Mouse (Mus musculus): ENCODE results near the gene Shbg.

The Shbg gene

GRCm38 (mm10) chr11:69617805-69618204 lies at the start of gene Shbg:
TSS of gene Shbg (minus strand) at chr11:69617905.
- no peak for DNase-seq

DNA sequence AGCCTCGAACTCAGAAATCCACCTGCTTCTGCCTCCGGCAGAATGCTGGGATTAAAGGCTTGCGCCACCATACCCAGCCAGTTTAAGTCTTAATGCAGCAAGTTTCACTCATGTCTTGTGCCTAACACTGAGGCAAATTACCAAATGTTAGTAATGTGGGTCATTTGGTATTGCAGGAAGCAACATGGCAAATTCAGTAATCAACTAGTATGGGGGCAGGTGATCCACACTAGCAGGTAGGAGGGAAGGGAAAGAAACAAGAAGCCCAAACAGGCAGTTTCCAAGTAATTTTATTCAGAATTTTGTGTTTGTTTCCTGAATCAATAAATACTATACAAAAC lies 48.9 kb upstream of the Shbg start:
- DNase-seq = peak; percentile 19

DNA sequence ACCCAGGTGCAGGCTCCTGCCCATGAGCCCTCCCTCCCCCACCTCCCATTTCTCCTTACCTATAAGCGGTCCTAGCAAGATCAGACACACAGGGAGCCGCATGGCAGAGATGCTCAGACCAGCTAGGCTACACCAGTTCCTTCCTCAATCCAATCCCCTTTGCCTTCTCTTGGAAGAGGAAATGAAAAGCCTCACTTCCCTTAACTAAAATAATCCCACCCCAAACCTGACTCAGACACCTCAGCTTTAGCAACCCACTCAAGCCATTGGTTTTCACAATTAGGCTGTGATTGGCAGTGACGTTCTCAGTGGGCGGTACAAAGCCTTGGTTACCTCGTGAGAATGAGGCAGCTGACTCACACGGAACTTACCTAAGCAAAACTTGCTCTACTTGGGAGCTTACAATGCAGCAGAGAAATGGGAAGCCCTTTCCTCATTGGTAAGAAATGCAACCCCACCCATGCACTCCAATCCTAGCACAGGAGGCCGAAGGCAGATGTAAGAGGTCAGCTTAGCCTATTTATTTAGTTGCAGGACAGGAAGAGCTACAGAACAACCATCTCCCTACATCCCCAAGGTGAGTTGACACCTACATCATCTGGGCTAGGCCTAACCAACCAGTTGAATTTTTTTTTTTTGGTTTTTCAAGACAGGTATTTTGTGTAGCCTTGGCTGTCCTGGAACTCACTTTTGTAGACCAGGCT lies 48.4 kb upstream of the Shbg start, which contains the start of gene Cd68:
Gene Cd68 (minus strand): TSS at position 193 of the 704 bp plus-strand sequence.
- DNase-seq = peak; percentile 37

DNA sequence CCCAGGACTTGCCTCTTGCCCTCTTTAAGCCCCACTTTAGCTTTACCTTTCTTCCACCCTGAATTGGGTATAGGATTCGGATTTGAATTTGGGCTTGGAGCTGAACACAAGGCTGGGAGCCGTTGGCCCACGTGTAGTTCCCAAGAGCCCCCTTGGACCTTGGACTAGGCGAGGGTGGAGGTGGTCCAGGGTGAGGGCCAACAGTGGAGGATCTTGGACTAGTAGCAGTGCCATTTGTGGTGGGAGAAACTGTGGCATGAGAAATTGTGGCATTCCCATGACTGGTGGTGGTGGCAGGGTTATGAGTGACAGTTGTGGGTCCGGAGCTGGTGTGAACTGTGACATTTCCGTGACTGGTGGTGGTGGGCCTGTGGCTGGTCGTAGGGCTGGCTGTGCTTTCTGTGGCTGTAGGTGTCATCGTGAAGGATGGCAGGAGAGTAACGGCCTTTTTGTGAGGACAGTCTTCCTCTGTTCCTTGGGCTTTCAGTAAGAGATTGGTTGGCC lies 47.8 kb upstream of the Shbg start:
- DNase-seq = peak; percentile 34

DNA sequence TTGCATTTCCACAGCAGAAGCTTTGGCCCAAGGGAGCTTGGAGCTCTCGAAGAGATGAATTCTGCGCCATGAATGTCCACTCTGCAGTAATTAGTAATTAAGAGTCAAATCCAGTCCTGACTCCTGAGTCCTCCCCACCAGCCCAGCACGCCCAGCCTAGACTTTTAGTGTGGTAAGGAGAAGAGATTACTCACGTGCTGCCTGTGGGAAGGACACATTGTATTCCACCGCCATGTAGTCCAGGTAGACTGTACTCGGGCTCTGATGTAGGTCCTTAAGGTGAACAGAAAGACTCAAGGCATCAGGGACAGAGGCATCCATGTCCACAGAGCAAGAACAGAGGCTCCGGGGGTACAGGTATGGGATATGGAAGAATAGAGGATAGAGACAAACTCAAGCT lies 47.1 kb upstream of the Shbg start:
- peak; percentile 47 for DNase-seq

DNA sequence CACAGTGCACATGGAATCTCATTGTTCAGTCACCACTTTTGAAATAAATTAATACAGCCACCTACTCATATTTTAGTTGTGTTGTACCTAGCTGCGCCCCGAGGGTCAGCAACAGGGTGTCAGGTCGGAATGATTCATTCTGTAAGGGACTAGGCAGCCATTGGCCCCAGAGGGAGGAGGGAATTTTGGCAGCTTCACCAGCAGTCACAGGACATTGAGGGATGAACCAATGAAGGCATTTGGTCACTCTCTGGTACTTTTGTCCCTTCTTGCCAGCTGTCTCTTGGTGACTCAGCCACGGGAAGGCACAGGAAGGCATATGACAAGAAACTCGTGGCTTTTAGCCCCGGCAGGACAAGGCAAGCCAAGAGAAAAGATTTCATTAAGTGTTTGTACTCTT lies 46.1 kb upstream of the Shbg start:
- DNase-seq = peak; percentile 65

DNA sequence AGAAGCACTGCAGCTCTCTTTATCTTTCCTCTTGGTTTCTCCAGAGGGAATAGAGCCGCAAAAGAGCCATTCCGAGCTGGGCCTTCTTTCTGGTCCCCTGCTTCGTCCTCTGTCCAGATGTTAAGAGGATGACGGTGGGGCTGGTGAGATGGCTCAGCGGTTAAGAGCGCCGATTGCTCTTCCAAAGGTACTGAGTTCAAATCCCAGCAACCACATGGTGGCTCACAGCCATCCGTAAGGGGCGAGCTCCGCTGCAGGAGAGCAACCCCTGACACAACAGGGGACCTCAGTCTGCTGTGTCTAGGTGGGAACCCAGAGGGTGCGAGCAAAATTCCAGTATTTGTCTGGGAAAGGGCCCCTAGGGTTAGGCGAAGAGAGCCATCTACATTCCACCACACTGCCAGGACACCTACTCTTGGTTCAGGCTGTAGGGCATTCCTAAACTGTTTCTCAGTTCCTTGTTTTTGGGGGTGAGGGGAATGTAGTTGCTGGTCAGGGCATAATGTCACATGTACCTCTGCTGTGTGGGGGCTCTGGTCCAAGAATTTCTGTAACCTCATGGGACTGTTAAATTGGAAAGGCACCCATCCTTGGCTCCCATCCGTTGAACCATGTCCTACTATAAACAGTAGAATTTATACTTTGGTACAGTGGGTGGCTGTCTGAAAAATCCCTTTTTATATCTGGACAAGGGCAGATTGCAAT lies 45.4 kb upstream of the Shbg start:
- DNase-seq = no peak

GRCm38 (mm10) chr11:69662213-69662966 lies 44.7 kb upstream of the Shbg start, which contains the start of gene Mpdu1:
TSS of gene Mpdu1 (minus strand) at chr11:69662642.
- DNase-seq = peak; percentile 96

GRCm38 (mm10) chr11:69661221-69661881 lies 43.6 kb upstream of the Shbg start:
- peak; percentile 67 for DNase-seq

DNA sequence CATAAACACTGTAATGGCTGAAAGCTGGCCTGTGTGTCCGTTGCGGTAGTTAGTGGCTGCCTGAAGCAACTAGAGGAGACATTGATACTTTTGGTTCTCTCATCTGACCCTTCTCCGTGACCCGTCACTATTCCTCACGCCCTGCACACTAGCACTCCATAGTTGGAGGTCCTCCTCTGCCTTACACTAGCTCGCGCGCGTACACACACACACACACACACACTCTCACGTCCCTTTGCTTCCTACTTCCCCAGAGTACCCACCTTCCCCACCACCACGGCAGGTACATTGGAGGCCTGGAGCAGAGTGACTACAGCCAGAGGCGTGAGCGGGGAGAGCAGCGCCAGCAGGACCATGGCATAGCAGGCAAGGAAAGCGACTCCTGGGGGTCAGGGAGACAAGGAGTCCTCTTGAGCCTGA lies 39.8 kb upstream of the Shbg start:
- no peak for DNase-seq

DNA sequence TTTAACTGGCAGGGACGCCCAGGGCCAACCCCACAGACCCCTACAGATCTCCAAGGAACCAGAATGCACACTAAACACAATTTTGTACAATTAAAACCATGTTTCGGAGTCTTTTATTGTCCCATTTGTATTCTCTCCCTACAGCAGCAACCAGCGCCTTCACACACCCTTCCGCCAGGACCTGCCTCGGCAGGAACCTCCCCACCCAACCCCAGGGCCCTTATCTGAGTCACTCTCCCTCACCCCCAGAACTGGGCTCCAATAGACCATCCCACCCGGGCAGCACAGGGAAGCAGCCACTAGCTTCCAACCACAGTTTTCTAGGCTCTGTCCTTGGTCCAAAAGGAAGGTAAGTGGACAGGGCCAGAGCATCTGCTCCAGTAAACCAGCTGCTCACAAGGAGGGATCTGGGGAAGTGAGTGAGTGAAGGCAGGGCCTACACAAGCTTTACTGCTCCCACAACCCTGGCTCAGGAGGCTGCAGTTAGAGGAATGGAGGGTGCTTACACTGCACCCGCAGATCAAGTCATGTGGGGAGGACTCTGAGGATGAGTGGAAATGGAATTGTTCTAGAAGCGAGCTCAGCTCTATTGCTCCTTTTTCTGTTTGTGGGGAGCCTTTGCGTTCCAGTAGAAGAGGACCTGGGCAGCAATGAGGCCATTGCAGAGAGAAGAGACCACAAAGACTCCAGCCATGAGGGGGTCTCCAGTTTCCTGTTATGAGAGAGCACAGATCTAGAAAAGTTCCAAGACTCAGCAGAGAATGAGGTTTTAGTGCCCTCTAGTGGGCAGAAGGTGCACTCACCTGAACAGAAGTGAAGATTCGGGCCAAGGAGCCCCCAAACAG lies 39.1 kb upstream of the Shbg start:
- DNase-seq = peak; percentile 71

DNA sequence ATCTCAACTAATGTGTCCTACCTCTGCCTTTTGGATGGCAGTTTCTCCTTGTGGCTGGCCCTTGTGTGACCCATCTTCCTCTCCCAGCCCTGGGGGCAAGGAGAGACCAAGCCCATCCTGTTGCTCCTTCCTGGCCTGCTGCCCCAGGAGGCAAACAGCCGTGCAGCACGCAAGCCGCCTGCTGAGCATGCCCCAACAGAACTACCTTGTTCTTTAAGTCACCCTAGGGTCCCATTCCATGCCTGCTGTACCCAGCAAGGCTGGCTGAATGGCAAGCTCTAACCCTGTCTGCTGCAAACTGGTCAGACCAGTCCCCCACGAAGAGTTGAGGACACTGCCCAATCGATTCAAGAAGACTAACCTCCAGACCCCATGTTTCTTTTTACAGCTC lies 38.4 kb upstream of the Shbg start:
- peak; percentile 28 for DNase-seq

GRCm38 (mm10) chr11:69655264-69656064 lies 37.8 kb upstream of the Shbg start, which contains the start of gene Sox15:
TSS of gene Sox15 (plus strand) at chr11:69655314.
- DNase-seq = peak; percentile 74

GRCm38 (mm10) chr11:69654760-69655159 lies 37.1 kb upstream of the Shbg start:
- DNase-seq = no peak

DNA sequence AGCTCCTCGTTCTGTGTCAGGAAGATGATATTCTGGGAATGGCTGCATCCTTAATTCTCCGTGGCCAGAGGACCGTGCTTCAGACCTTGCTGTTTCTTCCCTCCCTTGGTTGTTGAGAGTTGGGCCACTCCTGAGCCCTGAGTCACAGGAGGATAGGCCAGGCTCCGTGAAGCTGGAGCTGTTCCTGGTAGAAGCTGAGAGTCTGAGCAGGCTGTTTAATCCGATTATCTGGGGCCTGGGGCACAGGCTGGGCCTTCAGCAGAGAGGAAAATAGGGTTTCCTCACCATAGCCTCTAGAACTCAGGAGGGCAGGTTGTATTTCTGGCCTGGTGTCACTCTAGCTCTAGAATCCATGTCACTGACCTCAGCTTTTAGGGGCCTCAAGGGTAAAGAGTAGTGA lies 35.7 kb upstream of the Shbg start:
- DNase-seq = no peak

GRCm38 (mm10) chr11:69645860-69646259 lies 28.2 kb upstream of the Shbg start:
- no peak for DNase-seq

- peak; percentile 16 for DNase-seq
Measured at GRCm38 (mm10) chr11:69635471-69635870, 17.8 kb upstream of the Shbg start.

DNA sequence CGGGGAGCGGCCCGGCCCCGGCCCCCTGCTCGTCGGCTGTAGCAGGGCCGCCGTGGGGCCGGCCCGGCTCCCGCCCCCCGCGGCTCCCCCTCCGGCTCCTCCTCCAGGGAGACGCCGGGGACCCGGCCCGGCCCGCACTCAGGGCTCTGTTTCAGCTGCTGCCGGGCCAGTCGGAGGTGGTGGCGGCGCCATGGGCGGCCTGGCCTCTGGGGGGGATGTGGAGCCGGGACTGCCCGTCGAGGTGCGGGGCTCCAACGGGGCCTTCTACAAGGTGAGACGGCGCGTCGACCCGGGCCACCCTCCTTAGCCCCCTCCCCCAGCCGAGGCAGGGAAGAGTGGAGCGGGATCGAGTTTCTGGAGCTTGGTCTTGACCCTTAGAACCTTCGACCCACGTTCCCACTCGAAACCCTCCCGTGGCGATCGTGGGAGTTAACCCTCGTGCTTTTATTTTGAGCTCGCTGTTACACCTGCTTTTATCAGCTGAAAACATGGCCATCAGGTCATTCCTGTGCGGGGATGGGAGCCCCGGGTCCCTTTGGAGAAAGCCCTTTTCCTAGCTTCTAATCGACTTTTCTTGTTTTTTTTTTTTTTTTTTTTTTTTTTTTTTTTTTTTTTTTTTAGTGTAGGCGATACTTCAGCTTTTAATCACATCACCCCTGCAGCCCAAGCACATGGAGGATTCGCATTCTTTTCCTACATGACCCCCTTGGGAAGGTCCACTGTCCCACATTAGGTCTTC lies 15.6 kb upstream of the Shbg start:
- DNase-seq = peak; percentile 73

DNA sequence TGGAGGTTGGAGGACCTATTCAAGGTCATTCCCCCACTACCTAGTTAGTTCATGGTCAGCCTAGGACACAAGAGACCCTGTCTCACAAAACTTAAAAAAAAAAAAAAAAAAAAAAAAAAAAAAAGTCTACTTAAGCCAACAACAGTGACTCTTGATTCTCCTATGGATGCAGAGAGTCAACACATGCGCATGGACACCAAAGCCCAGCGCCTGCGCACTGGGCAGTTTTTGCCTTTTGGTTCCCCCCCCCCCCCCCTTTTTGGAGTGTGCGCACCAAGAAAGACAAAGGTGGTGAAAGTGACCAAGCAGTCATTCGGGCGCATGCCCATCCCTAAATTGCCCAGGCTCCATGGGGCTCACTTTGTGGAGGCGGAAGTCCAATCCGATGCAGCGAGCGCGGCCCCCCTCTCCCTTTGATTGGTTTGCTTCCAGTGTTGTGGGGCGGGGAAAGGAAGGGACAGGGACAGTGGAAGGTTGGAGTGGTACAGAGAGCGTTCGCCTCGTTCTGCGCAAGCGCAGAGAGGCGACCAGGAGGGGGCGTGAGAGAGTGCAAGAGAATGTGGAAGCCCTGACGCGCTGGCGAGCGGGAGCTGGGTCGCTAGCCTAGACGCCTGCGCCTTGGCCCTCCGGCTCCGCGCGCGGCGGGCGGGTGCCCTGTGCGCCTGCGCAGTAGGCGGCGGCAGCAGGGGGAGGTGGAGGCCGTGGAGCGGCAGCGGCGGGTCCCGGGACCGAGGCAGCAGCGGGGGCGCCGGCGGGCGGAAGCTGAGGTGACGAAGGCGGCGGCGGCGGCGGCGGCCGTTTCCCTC lies 14.8 kb upstream of the Shbg start, which contains the start of gene Fxr2:
Gene Fxr2 (plus strand): TSS at position 707 of the 806 bp plus-strand sequence.
- peak; percentile 100 for DNase-seq
